Mouse (Mus musculus) lung, postnatal 0 days (tissue): ENCODE data around the gene Acoxl.

Source experiments
- CTCF ChIP-seq: IDR thresholded peaks from 2 replicates; pipeline ENCODE4 v1.5.1; 2016; ENCODE audit warnings: antibody characterized with exemption, mild to moderate bottlenecking
- EP300 ChIP-seq: IDR thresholded peaks from 2 replicates; pipeline ENCODE4 v1.6.1; 2016; ENCODE audit warnings: antibody characterized with exemption, mild to moderate bottlenecking, control low read depth

DNA sequence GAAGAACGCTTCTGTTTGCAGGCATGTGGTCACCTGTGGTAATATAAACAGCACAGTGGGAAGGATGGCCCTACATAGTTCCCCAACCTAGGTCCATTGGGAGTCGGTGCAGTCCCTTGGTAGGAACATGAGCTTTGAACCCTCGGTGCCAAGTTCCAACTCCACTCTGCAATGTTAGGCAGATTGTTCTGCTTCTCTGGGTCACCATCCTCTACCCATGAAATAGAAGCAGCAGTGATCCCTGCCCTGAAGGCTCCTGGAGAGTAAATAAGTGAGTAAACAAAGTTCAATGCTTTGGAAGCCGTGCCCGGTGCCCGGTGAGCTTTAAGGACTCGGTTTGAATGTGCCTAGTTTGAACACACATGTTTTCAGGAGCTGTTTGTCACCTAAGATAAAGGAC is 233.1 kb downstream of the Acoxl start:
- TF ChIP-seq CTCF (no peak), EP300 (no peak)
